Mouse (Mus musculus) spleen, adult 18-20 months (tissue): ENCODE measurements around the gene Aprt.
A peak's percentile ranks its signal among the peaks of the same experiment; 100 is the strongest.
"Not testable (repeated sequence)": the region's sequence is repeated elsewhere in the genome, so short reads cannot be mapped to it uniquely, and the experiment has no call there.

Experiments
- DNase-seq, 2 experiments: peaks; one replicate each; pipeline ENCODE4 v3.0.0; 2022; ENCODE audit warnings: mixed read lengths in 2 of 2

Gene Aprt

GRCm38 (mm10) chr8:122585411-122585891 is 8.7 kb upstream of the Aprt start:
- no peak for DNase-seq

GRCm38 (mm10) chr8:122584981-122585380 is 8.3 kb upstream of the Aprt start:
- DNase-seq, result no peak

- DNase-seq, result no peak
These were observed 4.2 kb upstream of the Aprt start for GRCm38 (mm10) chr8:122580926-122581325.

GRCm38 (mm10) chr8:122579196-122579595 is 2.5 kb upstream of the Aprt start:
- DNase-seq, result no peak

- DNase-seq, result no peak
These were observed 407 bp upstream of the Aprt start for GRCm38 (mm10) chr8:122577116-122577515.

GRCm38 (mm10) chr8:122575735-122576647 is 718 bp downstream of the Aprt start:
- DNase-seq, result no peak

- DNase-seq, result no peak
These were observed 1.4 kb downstream of the Aprt start for GRCm38 (mm10) chr8:122575286-122575685.

- no peak for DNase-seq
These were observed 1.9 kb downstream of the Aprt start for GRCm38 (mm10) chr8:122574667-122575251.

- DNase-seq, result no peak
These were observed 2.4 kb downstream of the Aprt start for GRCm38 (mm10) chr8:122574264-122574663.

GRCm38 (mm10) chr8:122573577-122573976 is 3.1 kb downstream of the Aprt start:
- DNase-seq, result no peak

GRCm38 (mm10) chr8:122573176-122573575 is 3.5 kb downstream of the Aprt start:
- not testable (repeated sequence) for DNase-seq

GRCm38 (mm10) chr8:122572751-122573150 is 4.0 kb downstream of the Aprt start:
- no peak for DNase-seq

- DNase-seq, result no peak
These were observed 4.9 kb downstream of the Aprt start for GRCm38 (mm10) chr8:122571750-122572267.

- DNase-seq, result no peak
These were observed 5.6 kb downstream of the Aprt start for GRCm38 (mm10) chr8:122571153-122571552.

- no peak for DNase-seq
These were observed 6.7 kb downstream of the Aprt start for GRCm38 (mm10) chr8:122569996-122570395.

- DNase-seq, result no peak
These were observed 7.4 kb downstream of the Aprt start for GRCm38 (mm10) chr8:122569329-122569728.

- no peak for DNase-seq
These were observed 7.8 kb downstream of the Aprt start for GRCm38 (mm10) chr8:122568881-122569309.

GRCm38 (mm10) chr8:122568109-122568504 is 8.6 kb downstream of the Aprt start:
- peak; percentile 79 to 86 for DNase-seq

GRCm38 (mm10) chr8:122567361-122568108 is 9.2 kb downstream of the Aprt start, which contains the start of gene Cdt1:
TSS of gene Cdt1 (plus strand) at chr8:122568015.
- DNase-seq, result peak; percentile 90 to 92

GRCm38 (mm10) chr8:122566766-122567165 is 9.9 kb downstream of the Aprt start:
- DNase-seq, result no peak

- no peak for DNase-seq
These were observed 12.1 kb downstream of the Aprt start for GRCm38 (mm10) chr8:122564363-122565352.

GRCm38 (mm10) chr8:122561199-122561598 is 15.5 kb downstream of the Aprt start:
- DNase-seq, result no peak
